Mouse (Mus musculus) midbrain, postnatal 0 days (tissue): Measurements from ENCODE around the gene Il12rb1. TPM values are rescaled to one million over a fixed set of nuclear protein-coding genes. Genes with fewer than 3 reads are reported as not detected.

ENCODE experiments used
- ATAC-seq: fragments of 200-750 bp; cut with Nextera tagmentation; 2 replicates; pipeline ENCODE4 v1.8.0; 2017; ENCODE audit warnings: moderate number of reproducible peaks, mild to moderate bottlenecking, moderate TSS enrichment, moderate library complexity; ENCODE audit not compliant: low FRiP score
- DNase-seq: peaks from one replicate; pipeline ENCODE4 v3.0.0-alpha.2; 2015; ENCODE audit warnings: low spot score
- H3K27ac ChIP-seq: fragments of 300-500 bp; sonication (generic); 2 replicates; pipeline ENCODE4 v1.5.1; 2014; ENCODE audit warnings: low read depth, mild to moderate bottlenecking, low read length, mixed read lengths
- H3K27me3 ChIP-seq: fragments of 300-500 bp; sonication (generic); 2 replicates; pipeline ENCODE4 v1.6.1; 2014; ENCODE audit warnings: low read length, control low read depth, mixed read lengths; ENCODE audit not compliant: insufficient read depth
- H3K36me3 ChIP-seq: fragments of 300-500 bp; sonication (generic); 2 replicates; pipeline ENCODE4 v1.6.1; 2014; ENCODE audit warnings: low read length, control low read depth, mixed read lengths; ENCODE audit not compliant: insufficient read depth
- H3K4me1 ChIP-seq: fragments of 300-500 bp; sonication (generic); 2 replicates; pipeline ENCODE4 v1.6.1; 2014; ENCODE audit warnings: mild to moderate bottlenecking, control low read depth, antibody characterized with exemption, low read length, mixed read lengths; ENCODE audit not compliant: insufficient read depth
- H3K4me2 ChIP-seq: fragments of 300-500 bp; sonication (generic); 2 replicates; pipeline ENCODE4 v1.6.1; 2014; ENCODE audit warnings: low read depth, mild to moderate bottlenecking, low read length, mixed read lengths; ENCODE audit not compliant: poor library complexity, severe bottlenecking
- H3K4me3 ChIP-seq: fragments of 300-500 bp; sonication (generic); 2 replicates; pipeline ENCODE4 v1.5.1; 2014; ENCODE audit warnings: low read depth, mild to moderate bottlenecking, low read length, moderate library complexity
- H3K9ac ChIP-seq: fragments of 300-500 bp; sonication (generic); replicated peaks from 2 replicates; pipeline ENCODE4 v1.6.1; 2014; ENCODE audit warnings: mild to moderate bottlenecking, low read length, moderate library complexity, mixed read lengths; ENCODE audit not compliant: poor library complexity, severe bottlenecking
- H3K9me3 ChIP-seq: fragments of 300-500 bp; sonication (generic); 2 replicates; pipeline ENCODE4 v1.6.1; 2016; ENCODE audit warnings: low read length, control low read depth
- CTCF ChIP-seq: IDR thresholded peaks from 2 replicates; pipeline ENCODE4 v1.5.1; 2016; ENCODE audit warnings: antibody characterized with exemption, mild to moderate bottlenecking
- WGBS: fragments of 180-500 bp; shearing (Covaris S2); extraction: QIAGEN DNeasy Blood & Tissue Kit; methylation state at CpG from one replicate; pipeline ENCODE4 v1.1.7; 2014; 5-methylcytosine and 5-hydroxymethylcytosine counted together
- microRNA-seq: library from miRNA; unstranded; fragments of <30 nt; microRNA quantifications from one replicate; pipeline ENCODE4, GENCODE M21; 2016; ENCODE audit warnings: borderline number of aligned reads
- polyA plus RNA-seq: library from polyadenylated mRNA; unstranded; fragments of >200 nt; fragmentation: Nextera tagmentation; extraction: Ambion mirVana; gene quantifications from 2 replicates; pipeline ENCODE4 v1.2.1, GENCODE M21; 2015
- total RNA-seq: library from RNA; depleted of rRNA; stranded (reverse); fragments of >200 nt; gene quantifications from 2 replicates; pipeline ENCODE4 v1.2.3, GENCODE M21; 2014; rRNA removed

Gene Il12rb1
- total and polyA plus RNA-seq, 2 experiments from 2014 or later: not detected

DNA sequence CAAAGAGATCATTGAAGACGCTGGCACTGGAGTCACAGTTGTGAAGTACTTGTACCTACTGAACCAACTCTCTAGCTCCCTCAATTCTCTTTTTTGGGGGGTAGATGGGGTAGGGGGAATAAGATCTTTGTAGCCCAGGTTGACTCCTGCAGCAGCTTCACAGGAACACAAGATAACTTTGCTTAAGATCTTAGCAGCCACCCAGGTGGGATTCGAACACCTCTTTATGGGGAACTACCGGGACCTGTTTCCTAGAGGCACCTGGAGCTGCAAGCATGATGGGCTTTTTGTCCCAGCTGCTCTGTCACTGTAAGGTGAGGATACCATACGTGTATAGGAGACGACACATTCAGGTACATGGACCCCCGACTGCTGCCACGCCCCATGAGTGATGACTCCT is 58.3 kb downstream of the Il12rb1 start:
- DNase-seq (no peak), ATAC-seq (no peak)
- no peak overlapping the region for H3K27ac ChIP-seq
- no peaks in the 10 kb centered on the region for H3K9me3 ChIP-seq
- peaks cover 14% of the 10 kb centered on the region for H3K4me1 ChIP-seq
- no peak for TF ChIP-seq CTCF
- no peak overlapping the region for H3K9ac ChIP-seq
- no peak overlapping the region for H3K4me2 ChIP-seq
- WGBS: 87% methylated on average over 7 of the region's 7 CpGs
- H3K4me3 ChIP-seq: no peak overlapping the region
- H3K36me3 ChIP-seq: peaks cover 9% of the 10 kb centered on the region; the same call in 1 of the 2 replicates
- H3K27me3 ChIP-seq: no peaks in the 10 kb centered on the region

DNA sequence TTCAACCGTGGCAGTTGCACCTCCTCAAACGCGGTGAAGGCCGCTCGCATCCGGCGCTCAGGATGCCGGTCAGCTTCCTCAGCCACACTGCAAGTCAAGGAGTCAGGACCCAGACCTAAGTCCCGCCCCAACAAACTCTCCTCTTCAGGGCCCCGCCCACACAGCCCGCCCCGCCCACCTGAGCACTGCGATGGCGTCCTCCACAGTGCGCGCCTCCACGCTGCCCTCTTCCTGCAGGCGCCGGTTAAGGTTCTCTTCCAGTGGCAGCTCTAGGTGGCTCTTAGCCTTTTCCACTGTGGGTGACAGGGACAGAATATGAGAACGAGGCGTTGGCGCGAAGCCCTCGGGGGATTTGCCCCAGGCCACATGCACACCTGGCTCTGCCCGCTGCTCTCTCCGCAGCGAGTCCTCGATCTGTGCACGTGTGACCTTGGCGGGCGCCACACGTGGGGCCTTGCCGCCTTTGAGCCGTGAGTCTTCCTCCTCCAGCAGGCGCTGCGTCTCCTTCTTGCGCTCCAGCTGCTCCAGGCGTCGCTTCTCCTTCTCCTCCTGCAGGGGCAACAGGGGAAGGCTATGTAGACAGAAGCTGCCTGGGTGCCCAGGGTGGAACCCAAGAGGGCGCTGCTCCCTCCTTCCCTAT is 60.4 kb downstream of the Il12rb1 start:
- no peak for ATAC-seq

DNA sequence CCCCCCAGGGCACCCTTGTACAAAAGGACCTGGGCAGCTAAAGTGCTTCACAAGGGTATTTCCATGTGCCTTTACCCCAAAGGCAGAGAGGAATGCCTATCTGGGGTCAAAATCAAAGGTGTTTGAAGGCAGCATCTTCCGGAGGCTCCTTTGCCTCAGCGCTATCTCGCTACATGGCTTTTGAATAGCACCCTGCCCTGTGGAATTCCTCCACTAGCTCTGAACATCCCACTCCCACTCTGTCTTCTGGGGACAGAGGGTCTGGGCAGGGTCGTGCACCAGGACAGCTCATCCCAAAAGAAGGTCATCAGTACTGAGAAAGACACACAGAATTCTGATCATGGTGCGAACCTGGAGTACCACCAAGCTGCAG is 60.9 kb downstream of the Il12rb1 start:
- DNase-seq (no peak), ATAC-seq (no peak)
- peaks cover 9% of the 10 kb centered on the region; the same call in 1 of the 2 replicates for H3K36me3 ChIP-seq
- H3K27ac ChIP-seq: peak overlapping the region; percentile 60
- no peak for TF ChIP-seq CTCF
- no peak overlapping the region for H3K4me3 ChIP-seq
- no peak overlapping the region for H3K9ac ChIP-seq
- H3K4me1 ChIP-seq: peaks cover 10% of the 10 kb centered on the region
- WGBS: 43% methylated on average over 5 of the region's 5 CpGs
- no peak overlapping the region for H3K4me2 ChIP-seq
- H3K27me3 ChIP-seq: no peaks in the 10 kb centered on the region
- no peaks in the 10 kb centered on the region for H3K9me3 ChIP-seq

More for the DNA sequence above, 60.4 kb downstream of the Il12rb1 start:
- H3K9me3 ChIP-seq: no peaks in the 10 kb centered on the region
- peaks cover 9% of the 10 kb centered on the region; the same call in 1 of the 2 replicates for H3K36me3 ChIP-seq
- H3K27me3 ChIP-seq: no peaks in the 10 kb centered on the region
- H3K4me2 ChIP-seq: peak overlapping the region; percentile 15; the same call in 1 of the 2 replicates
- H3K4me3 ChIP-seq: no peak overlapping the region
- 17% methylated on average over 40 of the region's 40 CpGs for WGBS
- peak overlapping the region; percentile 60 for H3K27ac ChIP-seq
- H3K4me1 ChIP-seq: peaks cover 10% of the 10 kb centered on the region
- no peak for DNase-seq
- TF ChIP-seq CTCF: peak; percentile 0
- peak overlapping the region; percentile 24; the same call in 1 of the 2 replicates for H3K9ac ChIP-seq

GRCm38 (mm10) chr8:70869601-70870041 is 61.4 kb downstream of the Il12rb1 start:
- no peak overlapping the region for H3K4me3 ChIP-seq
- H3K4me1 ChIP-seq: peaks cover 7% of the 10 kb centered on the region
- ATAC-seq: peak; percentile 14; the same call in 1 of the 2 replicates
- H3K27me3 ChIP-seq: no peaks in the 10 kb centered on the region
- peak; percentile 91 for TF ChIP-seq CTCF
- 51% methylated on average over 16 of the region's 16 CpGs for WGBS
- DNase-seq: peak; percentile 79
- H3K27ac ChIP-seq: peak overlapping the region; percentile 60
- peaks cover 9% of the 10 kb centered on the region; the same call in 1 of the 2 replicates for H3K36me3 ChIP-seq
- H3K4me2 ChIP-seq: no peak overlapping the region
- H3K9ac ChIP-seq: no peak overlapping the region
- H3K9me3 ChIP-seq: no peaks in the 10 kb centered on the region

Small RNA genes lying within 50 kb of the gene (microRNA-seq; reads per million reads assigned to microRNA genes)
- gene Mir7240: 1.0 reads per million

Other genes starting within 250 kb of the Il12rb1 start
- 176 and 180 TPM in 2 replicates for gene Isyna1, start 214.1 kb upstream of the Il12rb1 start, total RNA-seq
- 140 and 146 TPM in 2 replicates for gene Isyna1, start 214.1 kb upstream of the Il12rb1 start, polyA plus RNA-seq
- 279 and 392 TPM in 2 replicates for gene Ssbp4, start 199.6 kb upstream of the Il12rb1 start, total RNA-seq
- gene Ssbp4, start 199.6 kb upstream of the Il12rb1 start, polyA plus RNA-seq: 230 and 247 TPM in 2 replicates
- 1.8 and 2.2 TPM in 2 replicates for gene Lrrc25, start 192.3 kb upstream of the Il12rb1 start, total RNA-seq
- 0.74 and 1.4 TPM in 2 replicates for gene Lrrc25, start 192.3 kb upstream of the Il12rb1 start, polyA plus RNA-seq
- 0.22 and 1.8 TPM in 2 replicates for gene Gdf15, start 176.0 kb upstream of the Il12rb1 start, total RNA-seq
- 0.26 and 0.32 TPM in 2 replicates for gene Gdf15, start 176.0 kb upstream of the Il12rb1 start, polyA plus RNA-seq
- gene Pgpep1, start 148.1 kb upstream of the Il12rb1 start, total RNA-seq: 40.2 and 60.6 TPM in 2 replicates
- gene Pgpep1, start 148.1 kb upstream of the Il12rb1 start, polyA plus RNA-seq: 37.6 and 50.6 TPM in 2 replicates
- gene Lsm4, start 135.2 kb upstream of the Il12rb1 start, total RNA-seq: 140 and 312 TPM in 2 replicates
- gene Lsm4, start 135.2 kb upstream of the Il12rb1 start, polyA plus RNA-seq: 157 and 169 TPM in 2 replicates
- 470 and 553 TPM in 2 replicates for gene Jund, start 109.5 kb upstream of the Il12rb1 start, total RNA-seq
- 91.0 and 99.3 TPM in 2 replicates for gene Jund, start 109.5 kb upstream of the Il12rb1 start, polyA plus RNA-seq
- gene Iqcn, start 105.0 kb upstream of the Il12rb1 start, total RNA-seq: 0.22 TPM in 1 of 2 replicates, not detected in the other
- 0.06 and 0.07 TPM in 2 replicates for gene Iqcn, start 105.0 kb upstream of the Il12rb1 start, polyA plus RNA-seq
- not detected in 2 replicates for gene Gm3336, start 89.9 kb upstream of the Il12rb1 start, total RNA-seq
- not detected in 2 replicates for gene Gm3336, start 89.9 kb upstream of the Il12rb1 start, polyA plus RNA-seq
- 0.77 and 1.5 TPM in 2 replicates for gene Pde4c, start 84.7 kb upstream of the Il12rb1 start, total RNA-seq
- gene Pde4c, start 84.7 kb upstream of the Il12rb1 start, polyA plus RNA-seq: 0.21 and 0.39 TPM in 2 replicates
- gene Rab3a, start 53.8 kb upstream of the Il12rb1 start, total RNA-seq: 649 and 670 TPM in 2 replicates
- gene Rab3a, start 53.8 kb upstream of the Il12rb1 start, polyA plus RNA-seq: 726 and 813 TPM in 2 replicates
- 27.8 and 29.2 TPM in 2 replicates for gene Mpv17l2, start 47.5 kb upstream of the Il12rb1 start, total RNA-seq
- 43.7 and 45.8 TPM in 2 replicates for gene Mpv17l2, start 47.5 kb upstream of the Il12rb1 start, polyA plus RNA-seq
- 141 and 159 TPM in 2 replicates for gene Pik3r2, start 31.7 kb upstream of the Il12rb1 start, total RNA-seq
- 102 and 113 TPM in 2 replicates for gene Pik3r2, start 31.7 kb upstream of the Il12rb1 start, polyA plus RNA-seq
- 33.2 and 34.1 TPM in 2 replicates for gene Mast3, start 3.4 kb upstream of the Il12rb1 start, total RNA-seq
- gene Mast3, start 3.4 kb upstream of the Il12rb1 start, polyA plus RNA-seq: 20.2 and 24.0 TPM in 2 replicates
- 13.6 TPM in 2 replicates for gene Arrdc2, start 31.3 kb downstream of the Il12rb1 start, total RNA-seq
- gene Arrdc2, start 31.3 kb downstream of the Il12rb1 start, polyA plus RNA-seq: 6.0 and 6.6 TPM in 2 replicates
- 32.5 and 32.8 TPM in 2 replicates for gene Kcnn1, start 54.8 kb downstream of the Il12rb1 start, total RNA-seq
- gene Kcnn1, start 54.8 kb downstream of the Il12rb1 start, polyA plus RNA-seq: 10.0 and 10.3 TPM in 2 replicates
- gene Ccdc124, start 65.5 kb downstream of the Il12rb1 start, total RNA-seq: 44.3 and 48.6 TPM in 2 replicates
- 159 and 163 TPM in 2 replicates for gene Ccdc124, start 65.5 kb downstream of the Il12rb1 start, polyA plus RNA-seq
- gene Slc5a5, start 84.3 kb downstream of the Il12rb1 start, total RNA-seq: 1.2 and 2.1 TPM in 2 replicates
- gene Slc5a5, start 84.3 kb downstream of the Il12rb1 start, polyA plus RNA-seq: 3.7 and 4.1 TPM in 2 replicates
- 1,447 and 1,819 TPM in 2 replicates for gene Rpl18a, start 89.0 kb downstream of the Il12rb1 start, total RNA-seq
- 2,274 and 2,285 TPM in 2 replicates for gene Rpl18a, start 89.0 kb downstream of the Il12rb1 start, polyA plus RNA-seq
- gene Map1s, start 97.5 kb downstream of the Il12rb1 start, total RNA-seq: 87.7 and 93.7 TPM in 2 replicates
- 59.1 and 59.8 TPM in 2 replicates for gene Map1s, start 97.5 kb downstream of the Il12rb1 start, polyA plus RNA-seq